Mouse (Mus musculus) bone marrow, adult 2 months (tissue): Measurements from ENCODE around the gene Cenpu.

ENCODE experiments used
- CTCF ChIP-seq: fragments of 200-500 bp; IDR thresholded peaks from 2 replicates; pipeline ENCODE4 v1.5.1; 2011; ENCODE audit warnings: low read length, control low read depth; ENCODE audit not compliant: control insufficient read depth, insufficient read depth
- POLR2A ChIP-seq: fragments of 200-500 bp; IDR thresholded peaks from 2 replicates; pipeline ENCODE4 v1.6.1; 2011; ENCODE audit warnings: low read depth, mild to moderate bottlenecking, control low read depth, low read length, borderline replicate concordance; ENCODE audit not compliant: control insufficient read depth

DNA sequence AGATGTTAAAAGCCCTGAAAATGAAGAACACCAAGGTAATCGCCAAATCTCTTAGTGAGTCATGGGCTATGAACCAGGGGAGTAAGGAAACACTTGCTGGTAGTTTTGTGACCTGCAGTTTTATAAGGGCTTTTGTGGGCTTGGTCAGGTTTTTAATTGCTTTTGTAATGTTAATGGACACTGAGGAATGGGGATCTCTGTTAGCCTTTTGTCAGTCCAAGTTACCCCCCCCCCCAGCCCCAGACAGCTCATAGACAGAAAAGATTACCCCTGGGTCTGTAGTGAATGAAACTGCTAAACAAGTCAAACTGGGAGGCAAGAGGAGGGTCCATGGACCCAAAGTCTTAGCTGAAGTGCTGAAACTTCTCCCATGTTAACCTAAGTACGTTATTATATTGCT lies 21.6 kb downstream of the Cenpu start:
- TF ChIP-seq CTCF (no peak), POLR2A (no peak)
